Mouse (Mus musculus) kidney, postnatal 4 days (tissue): ENCODE results near the gene Dvl2.

Experiments used
- DNase-seq, 2 experiments: peaks; one replicate each; pipeline ENCODE4 v3.0.0; 2021; ENCODE audit warnings: mixed read lengths in 2 of 2

Gene Dvl2

GRCm38 (mm10) chr11:70029829-70030550 is 29.6 kb downstream of the Dvl2 start:
- no peak for DNase-seq

GRCm38 (mm10) chr11:70030651-70031320 is 30.4 kb downstream of the Dvl2 start:
- no peak for DNase-seq

GRCm38 (mm10) chr11:70031321-70031670 is 30.9 kb downstream of the Dvl2 start:
- DNase-seq, result no peak

- no peak for DNase-seq
These were observed 37.8 kb downstream of the Dvl2 start for GRCm38 (mm10) chr11:70038174-70038573.

GRCm38 (mm10) chr11:70039631-70040030 is 39.2 kb downstream of the Dvl2 start:
- no peak for DNase-seq

GRCm38 (mm10) chr11:70040184-70040583 is 39.8 kb downstream of the Dvl2 start:
- no peak for DNase-seq

- DNase-seq, result no peak
These were observed 42.1 kb downstream of the Dvl2 start for GRCm38 (mm10) chr11:70042309-70043085.

GRCm38 (mm10) chr11:70043665-70044064 is 43.3 kb downstream of the Dvl2 start:
- no peak for DNase-seq

GRCm38 (mm10) chr11:70045435-70045834 is 45.0 kb downstream of the Dvl2 start:
- DNase-seq, result no peak

- DNase-seq, result no peak
These were observed 49.0 kb downstream of the Dvl2 start for GRCm38 (mm10) chr11:70049366-70049765.

GRCm38 (mm10) chr11:70049816-70050215 is 49.4 kb downstream of the Dvl2 start:
- no peak for DNase-seq

- DNase-seq, result no peak
These were observed 52.8 kb downstream of the Dvl2 start for GRCm38 (mm10) chr11:70053156-70053555.

GRCm38 (mm10) chr11:70053898-70054570 is 53.6 kb downstream of the Dvl2 start, which contains the start of gene Asgr1:
Gene Asgr1, plus strand, starts transcription at chr11:70054085.
- DNase-seq, result peak in 1 of 2 experiments; percentile 31

GRCm38 (mm10) chr11:70055618-70056214 is 55.3 kb downstream of the Dvl2 start:
- peak; percentile 82 to 84 for DNase-seq

GRCm38 (mm10) chr11:70057805-70058204 is 57.4 kb downstream of the Dvl2 start:
- peak in 1 of 2 experiments; percentile 44 for DNase-seq

- DNase-seq, result no peak
These were observed 59.5 kb downstream of the Dvl2 start for GRCm38 (mm10) chr11:70059930-70060329.
